Mouse (Mus musculus) neutrophil, adult 83 days (primary cell): Measurements from ENCODE around the gene Galnt4. TPM values are rescaled to one million over a fixed set of nuclear protein-coding genes. Genes with fewer than 3 reads are reported as not detected.

Experiments
- total RNA-seq, 2 experiments: library from RNA; stranded (reverse); gene quantifications; one replicate each; pipeline ENCODE4 v1.2.4; 2023

The Galnt4 gene
- total RNA-seq, result 1 to 10 TPM; 6.8 to 8.8 TPM

DNA sequence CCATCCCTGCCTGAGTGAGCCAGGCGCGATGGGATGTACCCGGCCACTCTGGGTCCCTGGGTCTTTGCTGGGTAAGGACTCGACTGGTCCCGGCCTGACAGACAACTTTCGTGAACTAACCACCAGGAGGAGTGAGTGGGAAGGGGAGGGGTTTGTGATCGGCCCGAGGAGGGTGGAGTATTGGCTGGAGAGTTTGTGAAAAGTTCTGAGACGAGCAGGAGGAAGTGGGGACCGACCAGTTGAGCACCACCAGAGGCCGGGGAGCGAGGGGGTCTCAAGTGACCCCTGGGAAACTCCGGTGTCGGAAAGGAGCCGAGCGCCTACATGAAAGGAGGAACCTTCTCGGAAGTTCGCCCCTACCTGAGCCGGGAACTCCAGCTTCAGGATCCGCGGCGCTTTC is at the start of gene Galnt4:
Gene Galnt4, plus strand, starts transcription at position 196 of the 400 bp plus-strand sequence.

DNA sequence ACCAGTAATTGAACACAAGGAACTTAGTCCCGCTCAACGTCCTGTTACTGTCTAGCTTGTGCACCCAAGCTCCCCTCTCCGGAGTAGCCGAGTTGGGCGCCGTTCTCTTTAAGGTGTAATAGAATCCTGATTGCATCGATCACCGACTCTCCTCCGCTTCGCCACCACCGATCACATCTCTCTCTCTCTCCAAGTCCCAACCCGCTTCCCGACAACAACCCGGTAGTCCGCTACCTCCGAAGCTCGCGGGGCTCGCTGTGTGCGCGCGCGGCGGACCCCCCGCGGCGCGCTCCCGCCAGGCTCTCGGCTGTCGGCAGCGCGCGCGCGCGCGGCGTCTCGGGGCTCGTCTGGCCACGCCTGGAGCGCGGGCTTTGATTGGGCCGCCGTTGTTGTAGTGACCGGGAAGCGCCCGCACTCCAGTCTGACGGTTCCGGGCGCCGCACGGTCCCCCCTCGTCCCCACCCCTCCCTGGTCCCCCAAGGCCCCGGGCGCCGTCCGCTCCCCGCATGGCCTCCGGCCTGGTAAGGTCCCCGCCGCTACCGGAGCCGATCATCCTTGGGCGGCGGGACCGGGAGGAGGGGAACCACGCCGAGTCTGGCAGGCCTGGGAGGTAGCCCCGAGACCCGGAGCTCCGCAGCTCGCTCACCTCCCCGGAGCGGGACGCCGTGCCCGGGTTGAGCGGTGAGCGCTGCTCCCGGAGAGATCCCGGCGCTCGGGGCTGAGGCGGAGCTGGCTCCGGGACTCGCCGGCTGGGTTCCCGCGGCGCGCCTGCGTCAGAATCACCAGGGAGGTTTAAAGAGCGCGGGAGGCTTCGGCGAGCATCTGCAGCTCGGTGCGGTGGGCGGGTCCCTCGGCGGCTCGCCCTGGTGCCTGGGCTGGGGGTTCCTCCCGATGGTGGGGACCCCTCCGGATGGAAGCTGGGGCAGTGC is 992 bp upstream of the Galnt4 start, which contains the start of gene Poc1b:
Gene Poc1b, plus strand, starts transcription at position 334 of the 929 bp plus-strand sequence.

DNA sequence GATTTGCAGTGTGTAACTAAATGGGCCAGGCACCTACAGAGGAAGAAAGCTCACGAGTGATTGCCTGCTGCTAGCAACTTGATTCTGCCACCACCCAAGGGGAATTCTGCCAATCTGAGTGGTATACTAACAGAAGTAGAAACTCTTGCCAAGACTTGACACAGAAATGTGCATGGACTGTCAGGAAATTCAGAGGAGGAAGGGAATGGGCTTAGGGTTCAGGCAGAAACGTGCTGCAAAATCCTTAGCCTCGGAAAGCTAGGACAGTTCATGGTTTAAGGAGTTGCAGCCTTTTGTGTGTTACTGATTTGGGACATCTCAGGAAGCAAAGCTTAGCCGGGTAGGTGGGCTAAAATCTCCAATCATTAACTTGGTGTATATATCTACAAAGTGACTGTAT is 18.3 kb downstream of the Galnt4 start, which contains the start of gene Phxr2:
Gene Phxr2, minus strand, starts transcription at position 101 of the 400 bp plus-strand sequence.

Other genes with a start within 250 kb of the Galnt4 start
- gene Atp2b1, start 193.8 kb upstream of the Galnt4 start, total RNA-seq, result 100 to 1,000 TPM; 127 to 144 TPM
- gene Poc1b, start 1.1 kb upstream of the Galnt4 start, total RNA-seq, result 10 to 100 TPM; 10.4 TPM
- gene Phxr2, start 18.2 kb downstream of the Galnt4 start, total RNA-seq, result not detected
- gene Dusp6, start 155.1 kb downstream of the Galnt4 start, total RNA-seq, result 100 to 1,000 TPM; 142 to 197 TPM